8 mouse cellular contexts compared by ENCODE assay signal in genomic region chr1:166043451-166044149, GRCm38 (mm10). TPM values are rescaled to one million over a fixed set of nuclear protein-coding genes. Genes with fewer than 3 reads are reported as not detected.
DNase-seq lines count a peak whose midpoint lies in the region; ATAC-seq lines count a peak whose summit lies in the region.

No protein-coding gene starts in this region.

- no peak overlapping the region for H3K4me3 ChIP-seq in intestine, embryonic 14.5 days (ENCODE audit: low read depth, low read length)
- no peak overlapping the region for H3K4me3 ChIP-seq in intestine, embryonic 15.5 days (replicated peaks)

- no peak overlapping the region for H3K9ac ChIP-seq in intestine, embryonic 14.5 days (ENCODE audit: low read length)
- H3K9ac ChIP-seq in intestine, embryonic 15.5 days = no peak overlapping the region

- ATAC-seq in intestine, embryonic 14.5 days (replicated peaks; ENCODE audit: low FRiP score, low TSS enrichment, low read depth) = peak; percentile 38; the same call in 1 of the 2 replicates
- ATAC-seq in intestine, embryonic 15.5 days = no peak
- peak; percentile 22 for ATAC-seq in megakaryocyte progenitor cell, adult 5-6 weeks (replicated peaks; ENCODE audit: poor library complexity)
- ATAC-seq in erythroid progenitor cell, adult 5-6 weeks (replicated peaks; ENCODE audit: low FRiP score, poor library complexity, severe bottlenecking) = no peak

- H3K27ac ChIP-seq in intestine, embryonic 14.5 days (ENCODE audit: low read depth) = no peak overlapping the region
- H3K27ac ChIP-seq in intestine, embryonic 15.5 days = no peak overlapping the region

- H3K4me1 ChIP-seq in intestine, embryonic 14.5 days (replicated peaks; ENCODE audit: control insufficient read depth, insufficient read depth, low read length) = peaks cover 24% of the 10 kb centered on the region
- H3K4me1 ChIP-seq in intestine, embryonic 15.5 days (replicated peaks) = peaks cover 13% of the 10 kb centered on the region; the same call in 1 of the 2 replicates

- H3K27me3 ChIP-seq in intestine, embryonic 14.5 days (replicated peaks; ENCODE audit: control insufficient read depth, insufficient read depth, low read length) = peaks cover 9% of the 10 kb centered on the region; the same call in 1 of the 2 replicates
- no peaks in the 10 kb centered on the region for H3K27me3 ChIP-seq in intestine, embryonic 15.5 days (replicated peaks)

- no peak overlapping the region for H3K4me2 ChIP-seq in intestine, embryonic 14.5 days (ENCODE audit: low read length)
- H3K4me2 ChIP-seq in intestine, embryonic 15.5 days (replicated peaks) = no peak overlapping the region

- WGBS in intestine, embryonic 14.5 days = 68% methylated on average over 21 of the region's 21 CpGs
- WGBS in intestine, embryonic 15.5 days = 61% methylated on average over 21 of the region's 21 CpGs

- DNase-seq in intestine, embryonic 14.5 days (ENCODE audit: low spot score) = no peak
- peak; percentile 55 for DNase-seq in ES-CJ7 (ENCODE audit: low read depth, low spot score)
- DNase-seq in fibroblast of lung, adult 2 months (ENCODE audit: low read depth) = peak; percentile 25
- peak; percentile 23 to 32 for DNase-seq in thymus, postnatal 36 days
- no peak for DNase-seq in cerebellum, postnatal 4 days (ENCODE audit: low spot score in 2 of 2)

- H3K36me3 ChIP-seq in intestine, embryonic 14.5 days (ENCODE audit: control insufficient read depth, insufficient read depth, low read length) = no peaks in the 10 kb centered on the region
- H3K36me3 ChIP-seq in intestine, embryonic 15.5 days = no peaks in the 10 kb centered on the region

- no peaks in the 10 kb centered on the region for H3K9me3 ChIP-seq in intestine, embryonic 14.5 days (ENCODE audit: control insufficient read depth, low read length)
- no peaks in the 10 kb centered on the region for H3K9me3 ChIP-seq in intestine, embryonic 15.5 days

RNA-seq across cellular contexts. Expression of gene Pou2f1, which starts 41.1 kb away (rescaled TPM):
- 18.7 and 20.1 TPM in 2 replicates for polyA plus RNA-seq in intestine, embryonic 14.5 days (2014; fragmentation: Nextera tagmentation; extraction: Ambion mirVana)
- 10.0 and 10.1 TPM in 2 replicates for polyA plus RNA-seq in intestine, embryonic 15.5 days (2015; fragmentation: Nextera tagmentation; extraction: Ambion mirVana)
- 23.9 and 28.5 TPM in 2 replicates for total RNA-seq in megakaryocyte progenitor cell, adult 5-6 weeks (2015)
- 17.3 and 23.5 TPM in 2 replicates for total RNA-seq in megakaryocyte progenitor cell, adult 5-6 weeks (2017)
- total RNA-seq in erythroid progenitor cell, adult 5-6 weeks (2015; ENCODE audit: low replicate concordance) = 40.4 and 54.1 TPM in 2 replicates
- 26.4 and 28.9 TPM in 2 replicates for total RNA-seq in erythroid progenitor cell, adult 5-6 weeks (2017; ENCODE audit: low replicate concordance)

Comparison
In these comparisons a context has a peak if more than half of its experiments do, and no peak if none do; other contexts are left out.
1. ATAC-seq: peak in intestine, embryonic 14.5 days (single experiment) and megakaryocyte progenitor cell, adult 5-6 weeks (single experiment); none in intestine, embryonic 15.5 days (single experiment) and erythroid progenitor cell, adult 5-6 weeks (single experiment).
2. DNase-seq: peak in ES-CJ7 (single experiment), fibroblast of lung, adult 2 months (single experiment) and thymus, postnatal 36 days (2 of 2); none in intestine, embryonic 14.5 days (single experiment) and cerebellum, postnatal 4 days (0 of 2).